In the genomic region with DNA sequence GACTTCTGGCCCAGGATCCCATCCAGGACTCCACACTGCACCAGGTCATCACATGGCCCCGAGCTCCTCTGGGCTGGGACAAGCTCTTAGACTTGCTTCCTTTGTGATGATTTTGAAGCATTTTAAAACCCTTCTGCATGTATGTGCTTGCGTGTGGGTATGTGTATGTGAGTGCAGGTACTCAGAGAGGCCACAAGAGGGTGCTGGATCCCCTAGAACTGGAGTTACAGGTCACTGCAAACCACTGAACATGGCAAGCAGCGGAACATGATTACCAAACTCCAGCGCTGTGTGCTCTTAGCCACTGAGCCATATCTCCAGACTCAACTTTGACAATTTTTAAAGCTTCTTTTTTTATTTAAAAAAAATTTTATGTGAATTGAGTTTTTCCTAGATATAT, we compare ENCODE assay signal across 27 mouse cellular contexts.
DNase-seq lines count a peak whose midpoint lies in the region; ATAC-seq and TF ChIP-seq lines count a peak whose summit lies in the region.
"Had no signal": no experiment of that assay in that cellular context is flagged by ENCODE, and none has a peak within 500 bp of the region (broad histone marks: within the 10 kb centered on the region; RNA-seq: fewer than 3 reads in every experiment).

No protein-coding gene starts in this region.

- TF ChIP-seq CTCF in hindbrain, postnatal 0 days (IDR thresholded peaks at IDR 0.05; ENCODE audit: low read depth) = peak; percentile 42
- peak; percentile 16; the same call in 1 of the 2 replicates for TF ChIP-seq CTCF in lung, postnatal 0 days (IDR thresholded peaks at IDR 0.05)
- TF ChIP-seq CTCF in MEL (IDR thresholded peaks at IDR 0.05 in 2 of 3, conservative IDR thresholded peaks at IDR 0.05 in 1 of 3; ENCODE audit: control insufficient read depth in 1 of 3, insufficient read depth in 1 of 3, low read depth in 2 of 3, low read length in 3 of 3, poor library complexity in 1 of 3, severe bottlenecking in 1 of 3) = peak; percentile 51 to 57 (median 51)

- 0 out of 2 replicates have a peak, but pooled peaks cover 2% of the 10 kb centered on the region for H3K9me3 ChIP-seq in hindbrain, postnatal 0 days (ENCODE audit: low read length)
- peaks cover 20% of the 10 kb centered on the region for H3K9me3 ChIP-seq in hindbrain, embryonic 12.5 days (replicated peaks)
- 0 out of 2 replicates have a peak, but pooled peaks cover 3% of the 10 kb centered on the region for H3K9me3 ChIP-seq in lung, postnatal 0 days (ENCODE audit: low read length)
- no peaks in the 10 kb centered on the region for H3K9me3 ChIP-seq in MEL (replicated peaks; ENCODE audit: insufficient read depth, low read length)
- H3K9me3 ChIP-seq in embryonic facial prominence, embryonic 10.5 days = peaks cover 13% of the 10 kb centered on the region; the same call in 1 of the 2 replicates
- H3K9me3 ChIP-seq: forebrain, embryonic 15.5 days; hindbrain, embryonic 15.5 days; intestine, embryonic 15.5 days; midbrain, embryonic 15.5 days had no signal

- H3K4me3 ChIP-seq in hindbrain, postnatal 0 days (ENCODE audit: low read length) = no peak overlapping the region
- H3K4me3 ChIP-seq in hindbrain, embryonic 12.5 days = no peak overlapping the region
- no peak overlapping the region for H3K4me3 ChIP-seq in lung, postnatal 0 days (ENCODE audit: low read depth, low read length)
- H3K4me3 ChIP-seq in MEL (ENCODE audit: control insufficient read depth in 1 of 2, insufficient read depth in 1 of 2, low read depth in 2 of 2, low read length in 2 of 2) = no peak overlapping the region
- no peak overlapping the region for H3K4me3 ChIP-seq in embryonic facial prominence, embryonic 10.5 days
- H3K4me3 ChIP-seq: embryonic facial prominence, embryonic 13.5 days; erythroblast, embryonic 14.5 days; forebrain, embryonic 15.5 days; heart, embryonic 10.5 days; hindbrain, embryonic 15.5 days; intestine, embryonic 15.5 days; midbrain, embryonic 15.5 days; myocyte; neural tube, embryonic 13.5 days had no signal

- H3K4me2 ChIP-seq in hindbrain, postnatal 0 days (ENCODE audit: low read depth, low read length) = no peak overlapping the region
- H3K4me2 ChIP-seq in hindbrain, embryonic 12.5 days (replicated peaks) = no peak overlapping the region
- H3K4me2 ChIP-seq in lung, postnatal 0 days (replicated peaks; ENCODE audit: low read depth, low read length) = no peak overlapping the region
- H3K4me2 ChIP-seq: embryonic facial prominence, embryonic 13.5 days; forebrain, embryonic 15.5 days; hindbrain, embryonic 15.5 days; intestine, embryonic 15.5 days; midbrain, embryonic 15.5 days; neural tube, embryonic 13.5 days had no signal

- no peak overlapping the region for H3K9ac ChIP-seq in hindbrain, postnatal 0 days (replicated peaks; ENCODE audit: low read length)
- no peak overlapping the region for H3K9ac ChIP-seq in hindbrain, embryonic 12.5 days
- no peak overlapping the region for H3K9ac ChIP-seq in lung, postnatal 0 days (replicated peaks; ENCODE audit: low read depth)
- no peak overlapping the region for H3K9ac ChIP-seq in MEL (ENCODE audit: control insufficient read depth, low read depth, low read length, poor library complexity, severe bottlenecking)
- H3K9ac ChIP-seq: embryonic facial prominence, embryonic 13.5 days; forebrain, embryonic 15.5 days; hindbrain, embryonic 15.5 days; intestine, embryonic 15.5 days; midbrain, embryonic 15.5 days; neural tube, embryonic 13.5 days had no signal

- no peak for DNase-seq in hindbrain, postnatal 0 days (ENCODE audit: low spot score)
- no peak for DNase-seq in lung, postnatal 0 days (ENCODE audit: low spot score)
- no peak for DNase-seq in lung, postnatal 4 days
- peak; percentile 45 for DNase-seq in MEL (ENCODE audit: low read depth, low spot score)
- no peak for DNase-seq in embryonic facial prominence, embryonic 10.5 days (ENCODE audit: low spot score)
- DNase-seq in right cerebral cortex, postnatal 25 days = no peak
- DNase-seq: adrenal gland, adult 2 months; cerebellum, adult 18-20 months; cerebellum, postnatal 25 days; gastrocnemius, postnatal 10 days; heart, postnatal 4 days; lung, adult 18-20 months; lung, postnatal 36 days; retina, postnatal 1 day; thymus, adult 18-20 months; thymus, postnatal 4 days had no signal

- WGBS in hindbrain, postnatal 0 days = 97% methylated on average over 4 of the region's 4 CpGs
- 93% methylated on average over 4 of the region's 4 CpGs for WGBS in hindbrain, embryonic 12.5 days
- 94% methylated on average over 4 of the region's 4 CpGs for WGBS in lung, postnatal 0 days
- 93% methylated on average over 4 of the region's 4 CpGs for WGBS in embryonic facial prominence, embryonic 10.5 days

- no peaks in the 10 kb centered on the region for H3K27me3 ChIP-seq in hindbrain, postnatal 0 days (ENCODE audit: insufficient read depth, low read length)
- no peaks in the 10 kb centered on the region for H3K27me3 ChIP-seq in hindbrain, embryonic 12.5 days
- no peaks in the 10 kb centered on the region for H3K27me3 ChIP-seq in lung, postnatal 0 days (replicated peaks; ENCODE audit: insufficient read depth, low read length)
- H3K27me3 ChIP-seq in MEL (ENCODE audit: control insufficient read depth in 1 of 2, insufficient read depth in 2 of 2, low read length in 2 of 2) = no peaks in the 10 kb centered on the region
- H3K27me3 ChIP-seq in embryonic facial prominence, embryonic 10.5 days (replicated peaks; ENCODE audit: low read depth, poor library complexity, severe bottlenecking) = no peaks in the 10 kb centered on the region
- H3K27me3 ChIP-seq: embryonic facial prominence, embryonic 13.5 days; forebrain, embryonic 15.5 days; hindbrain, embryonic 15.5 days; intestine, embryonic 15.5 days; midbrain, embryonic 15.5 days; neural tube, embryonic 13.5 days had no signal

- TF ChIP-seq RAD21 in MEL (IDR thresholded peaks at IDR 0.05; ENCODE audit: low read depth, low read length) = peak; percentile 26

- no peak for ATAC-seq in hindbrain, postnatal 0 days
- ATAC-seq in hindbrain, embryonic 12.5 days (ENCODE audit: low FRiP score) = no peak
- ATAC-seq in lung, postnatal 0 days = no peak
- ATAC-seq: CD4-positive, CD25-positive, alpha-beta regulatory T cell, adult 4 months; forebrain, embryonic 15.5 days; intestine, embryonic 15.5 days; midbrain, embryonic 15.5 days had no signal

- no peak for TF ChIP-seq POLR2A in MEL (IDR thresholded peaks at IDR 0.05; ENCODE audit: control insufficient read depth in 1 of 2, insufficient read depth in 1 of 2, low read depth in 1 of 2, low read length in 2 of 2, poor library complexity in 1 of 2)

- H3K4me1 ChIP-seq in hindbrain, postnatal 0 days (ENCODE audit: insufficient read depth, low read length) = no peaks in the 10 kb centered on the region
- H3K4me1 ChIP-seq in hindbrain, embryonic 12.5 days = peaks cover 5% of the 10 kb centered on the region; the same call in 1 of the 2 replicates
- H3K4me1 ChIP-seq in lung, postnatal 0 days (ENCODE audit: insufficient read depth, low read depth, low read length) = no peaks in the 10 kb centered on the region
- no peaks in the 10 kb centered on the region for H3K4me1 ChIP-seq in MEL (ENCODE audit: control insufficient read depth in 1 of 2, insufficient read depth in 2 of 2, low read length in 2 of 2)
- H3K4me1 ChIP-seq in embryonic facial prominence, embryonic 10.5 days = peaks cover 12% of the 10 kb centered on the region
- H3K4me1 ChIP-seq: heart, embryonic 10.5 days; intestine, embryonic 15.5 days had no signal

- no peak overlapping the region for H3K27ac ChIP-seq in hindbrain, postnatal 0 days
- no peak overlapping the region for H3K27ac ChIP-seq in hindbrain, embryonic 12.5 days
- no peak overlapping the region for H3K27ac ChIP-seq in lung, postnatal 0 days (ENCODE audit: low read length)
- no peak overlapping the region for H3K27ac ChIP-seq in MEL (ENCODE audit: control insufficient read depth, low read depth, low read length)
- H3K27ac ChIP-seq in embryonic facial prominence, embryonic 10.5 days (replicated peaks) = no peak overlapping the region
- H3K27ac ChIP-seq: embryonic facial prominence, embryonic 13.5 days; forebrain, embryonic 15.5 days; heart, embryonic 10.5 days; hindbrain, embryonic 15.5 days; intestine, embryonic 15.5 days; midbrain, embryonic 15.5 days; neural tube, embryonic 13.5 days had no signal

- no peak for TF ChIP-seq EP300 in lung, postnatal 0 days (IDR thresholded peaks at IDR 0.05)
- TF ChIP-seq EP300 in MEL (IDR thresholded peaks at IDR 0.05; ENCODE audit: low read depth in 1 of 2, low read length in 2 of 2) = no peak

- H3K36me3 ChIP-seq in hindbrain, postnatal 0 days (ENCODE audit: insufficient read depth, low read length) = no peaks in the 10 kb centered on the region
- H3K36me3 ChIP-seq in hindbrain, embryonic 12.5 days = no peaks in the 10 kb centered on the region
- no peaks in the 10 kb centered on the region for H3K36me3 ChIP-seq in lung, postnatal 0 days (ENCODE audit: insufficient read depth, low read length)
- H3K36me3 ChIP-seq in MEL (ENCODE audit: control insufficient read depth in 1 of 2, insufficient read depth in 2 of 2, low read length in 2 of 2) = no peaks in the 10 kb centered on the region
- H3K36me3 ChIP-seq in embryonic facial prominence, embryonic 10.5 days (replicated peaks) = no peaks in the 10 kb centered on the region; the same call in 1 of the 2 replicates
- H3K36me3 ChIP-seq: forebrain, embryonic 15.5 days; hindbrain, embryonic 15.5 days; intestine, embryonic 15.5 days; midbrain, embryonic 15.5 days; neural tube, embryonic 13.5 days had no signal

- H3K79me2 ChIP-seq in MEL (ENCODE audit: control insufficient read depth, insufficient read depth, low read length, poor library complexity) = no peaks in the 10 kb centered on the region

TF ChIP-seq in MEL, 35 proteins besides CTCF, POLR2A, EP300 and RAD21:
- TF ChIP-seq SMC3 (IDR thresholded peaks at IDR 0.05; ENCODE audit: low read depth, low read length) (peak; percentile 32), TCF12 (IDR thresholded peaks at IDR 0.05; ENCODE audit: low read depth, low read length) (no peak), MAZ (IDR thresholded peaks at IDR 0.05; ENCODE audit: low read depth, low read length) (no peak), JUND (IDR thresholded peaks at IDR 0.05; ENCODE audit: low read depth, low read length) (no peak), TBP (IDR thresholded peaks at IDR 0.05; ENCODE audit: low read depth, low read length) (no peak)
